Mouse (Mus musculus): Measurements from ENCODE around the gene Prkaca. TPM values are rescaled to one million over a fixed set of nuclear protein-coding genes. Genes with fewer than 3 reads are reported as not detected.
A peak's percentile ranks its signal among the peaks of the same experiment; 100 is the strongest.

The Prkaca gene
- total and polyA plus RNA-seq, 3 experiments, result 24.7 to 74.9 TPM; not detected in 1

- H3K27ac ChIP-seq (ENCODE audit: control insufficient read depth, low read depth, low read length), result no peak overlapping the region
- H3K4me3 ChIP-seq (ENCODE audit: control insufficient read depth in 1 of 2, insufficient read depth in 1 of 2, low read depth in 2 of 2, low read length in 2 of 2), result peak overlapping the region; percentile 60 to 82
- no peaks in the 10 kb centered on the region for H3K9me3 ChIP-seq (replicated peaks; ENCODE audit: insufficient read depth, low read length)
- TF ChIP-seq KAT2A (conservative IDR thresholded peaks at IDR 0.05; ENCODE audit: low read depth, low read length), result no peak
- TF ChIP-seq MXI1 (IDR thresholded peaks at IDR 0.05; ENCODE audit: low read depth, low read length), result no peak; the same call in 1 of the 2 replicates
- no peak for TF ChIP-seq POLR2AphosphoS5 (IDR thresholded peaks at IDR 0.05; ENCODE audit: borderline replicate concordance, low read depth, low read length)
- no peak for TF ChIP-seq MAX (IDR thresholded peaks at IDR 0.05; ENCODE audit: low read length)
- no peak for TF ChIP-seq ZC3H11A (IDR thresholded peaks at IDR 0.05; ENCODE audit: low read depth, low read length)
- no peak for TF ChIP-seq ZKSCAN1 (IDR thresholded peaks at IDR 0.05; ENCODE audit: low read depth, low read length)
- no peak for TF ChIP-seq SMC3 (IDR thresholded peaks at IDR 0.05; ENCODE audit: low read depth, low read length)
- H3K79me2 ChIP-seq (ENCODE audit: control insufficient read depth, insufficient read depth, low read length, poor library complexity), result peaks cover 8% of the 10 kb centered on the region
- no peaks in the 10 kb centered on the region for H3K27me3 ChIP-seq (ENCODE audit: control insufficient read depth in 1 of 2, insufficient read depth in 2 of 2, low read length in 2 of 2)
- H3K4me1 ChIP-seq (ENCODE audit: control insufficient read depth in 1 of 2, insufficient read depth in 2 of 2, low read length in 2 of 2), result peaks cover 0 to 9% of the 10 kb centered on the region in 2 experiments; a peak in 1 of 4 replicates
- peak; percentile 35 for DNase-seq (ENCODE audit: low read depth, low spot score)
- peak overlapping the region; percentile 78 for H3K9ac ChIP-seq (ENCODE audit: control insufficient read depth, low read depth, low read length, poor library complexity, severe bottlenecking)
- peaks cover 0 to 2% of the 10 kb centered on the region in 2 experiments; a peak in 3 of 4 replicates for H3K36me3 ChIP-seq (ENCODE audit: control insufficient read depth in 1 of 2, insufficient read depth in 2 of 2, low read length in 2 of 2)
These were observed 603 bp downstream of the Prkaca start for GRCm38 (mm10) chr8:83973161-83974031.

- H3K27me3 ChIP-seq (ENCODE audit: control insufficient read depth in 1 of 2, insufficient read depth in 2 of 2, low read length in 2 of 2), result no peaks in the 10 kb centered on the region
- H3K4me3 ChIP-seq (ENCODE audit: control insufficient read depth in 1 of 2, insufficient read depth in 1 of 2, low read depth in 2 of 2, low read length in 2 of 2), result no peak overlapping the region
- no peak for TF ChIP-seq UBTF (IDR thresholded peaks at IDR 0.05; ENCODE audit: borderline replicate concordance, insufficient read depth, low read depth, low read length)
- TF ChIP-seq E2F4 (IDR thresholded peaks at IDR 0.05; ENCODE audit: borderline replicate concordance, low read depth, low read length), result no peak
- no peak for TF ChIP-seq TBP (IDR thresholded peaks at IDR 0.05; ENCODE audit: low read depth, low read length)
- no peak for TF ChIP-seq NELFE (IDR thresholded peaks at IDR 0.05; ENCODE audit: low read depth, low read length)
- no peak for TF ChIP-seq SMC3 (IDR thresholded peaks at IDR 0.05; ENCODE audit: low read depth, low read length)
- TF ChIP-seq USF2 (IDR thresholded peaks at IDR 0.05; ENCODE audit: borderline replicate concordance in 1 of 2, insufficient read depth in 1 of 2, low read depth in 1 of 2, low read length in 2 of 2), result no peak
- no peak for TF ChIP-seq ZKSCAN1 (IDR thresholded peaks at IDR 0.05; ENCODE audit: low read depth, low read length)
- TF ChIP-seq CHD2 (IDR thresholded peaks at IDR 0.05; ENCODE audit: low read length), result no peak
- no peak for TF ChIP-seq ZMIZ1 (IDR thresholded peaks at IDR 0.05; ENCODE audit: low read depth, low read length)
- TF ChIP-seq KAT2A (conservative IDR thresholded peaks at IDR 0.05; ENCODE audit: low read depth, low read length), result no peak
- no peak for TF ChIP-seq MEF2A (IDR thresholded peaks at IDR 0.05; ENCODE audit: extremely low read depth, insufficient replicate concordance, low read depth, low read length, poor library complexity, severe bottlenecking)
- TF ChIP-seq ZC3H11A (IDR thresholded peaks at IDR 0.05; ENCODE audit: low read depth, low read length), result no peak
- no peak for TF ChIP-seq ETS1 (IDR thresholded peaks at IDR 0.05; ENCODE audit: low read depth, low read length)
- no peak for TF ChIP-seq MYB (IDR thresholded peaks at IDR 0.05; ENCODE audit: low read depth, low read length)
- no peak for TF ChIP-seq GATA1 (IDR thresholded peaks at IDR 0.05; ENCODE audit: low read depth, low read length)
- no peak for TF ChIP-seq BHLHE40 (IDR thresholded peaks at IDR 0.05; ENCODE audit: borderline replicate concordance, low read depth, low read length)
- TF ChIP-seq MAFK (IDR thresholded peaks at IDR 0.05; ENCODE audit: borderline replicate concordance, low read depth, low read length), result no peak
- no peak for TF ChIP-seq RCOR1 (IDR thresholded peaks at IDR 0.05; ENCODE audit: low read depth, low read length)
- no peak for TF ChIP-seq MAX (IDR thresholded peaks at IDR 0.05; ENCODE audit: low read length)
- no peak overlapping the region for H3K9ac ChIP-seq (ENCODE audit: control insufficient read depth, low read depth, low read length, poor library complexity, severe bottlenecking)
- H3K9me3 ChIP-seq (replicated peaks; ENCODE audit: insufficient read depth, low read length), result no peaks in the 10 kb centered on the region
- H3K4me1 ChIP-seq (ENCODE audit: control insufficient read depth in 1 of 2, insufficient read depth in 2 of 2, low read length in 2 of 2), result peaks cover 2 to 9% of the 10 kb centered on the region in 2 experiments; a peak in 2 of 4 replicates
- H3K27ac ChIP-seq (ENCODE audit: control insufficient read depth, low read depth, low read length), result no peak overlapping the region
- H3K79me2 ChIP-seq (ENCODE audit: control insufficient read depth, insufficient read depth, low read length, poor library complexity), result peaks cover 8% of the 10 kb centered on the region
- no peaks in the 10 kb centered on the region; a peak in 2 of 4 replicates for H3K36me3 ChIP-seq (ENCODE audit: control insufficient read depth in 1 of 2, insufficient read depth in 2 of 2, low read length in 2 of 2)
- no peak for DNase-seq (ENCODE audit: low read depth, low spot score)
These were observed 1.7 kb downstream of the Prkaca start for GRCm38 (mm10) chr8:83974521-83974920.

Data from MEL (cell line).